Mouse (Mus musculus) forebrain, embryonic 10.5 days (tissue): Measurements from ENCODE around the gene Lime1. TPM values are rescaled to one million over a fixed set of nuclear protein-coding genes. Genes with fewer than 3 reads are reported as not detected.

Experiments used
- DNase-seq: peaks from one replicate; pipeline ENCODE4 v3.0.0-alpha.2; 2017; ENCODE audit warnings: low spot score; ENCODE audit errors: extremely low spot score
- H3K27ac ChIP-seq: fragments of 300-500 bp; sonication (generic); 2 replicates; pipeline ENCODE4 v1.5.1; 2016; ENCODE audit warnings: mild to moderate bottlenecking
- H3K27me3 ChIP-seq: fragments of 300-500 bp; sonication (generic); 2 replicates; pipeline ENCODE4 v1.6.1; 2016; ENCODE audit warnings: mild to moderate bottlenecking; ENCODE audit not compliant: poor library complexity, severe bottlenecking
- H3K36me3 ChIP-seq: fragments of 300-500 bp; sonication (generic); replicated peaks from 2 replicates; pipeline ENCODE4 v1.6.1; 2016; ENCODE audit warnings: mild to moderate bottlenecking, moderate library complexity
- H3K4me1 ChIP-seq: fragments of 300-500 bp; sonication (generic); 2 replicates; pipeline ENCODE4 v1.6.1; 2016
- H3K4me3 ChIP-seq: fragments of 300-500 bp; sonication (generic); 2 replicates; pipeline ENCODE4 v1.5.1; 2016; ENCODE audit warnings: mild to moderate bottlenecking, moderate library complexity
- H3K9me3 ChIP-seq: fragments of 300-500 bp; sonication (generic); 2 replicates; pipeline ENCODE4 v1.6.1; 2016; ENCODE audit warnings: mild to moderate bottlenecking, moderate library complexity
- WGBS: fragments of 180-500 bp; shearing (Covaris S2); methylation state at CpG from one replicate; pipeline ENCODE4 v1.1.7; 2016; 5-methylcytosine and 5-hydroxymethylcytosine counted together
- polyA plus RNA-seq: library from polyadenylated mRNA; unstranded; fragments of >200 nt; fragmentation: Nextera tagmentation; extraction: Ambion mirVana; gene quantifications from 2 replicates; pipeline ENCODE4 v1.2.1, GENCODE M21; 2016

Gene Lime1
- polyA plus RNA-seq, 1 experiment from 2014 or later = 29.8 TPM

DNA sequence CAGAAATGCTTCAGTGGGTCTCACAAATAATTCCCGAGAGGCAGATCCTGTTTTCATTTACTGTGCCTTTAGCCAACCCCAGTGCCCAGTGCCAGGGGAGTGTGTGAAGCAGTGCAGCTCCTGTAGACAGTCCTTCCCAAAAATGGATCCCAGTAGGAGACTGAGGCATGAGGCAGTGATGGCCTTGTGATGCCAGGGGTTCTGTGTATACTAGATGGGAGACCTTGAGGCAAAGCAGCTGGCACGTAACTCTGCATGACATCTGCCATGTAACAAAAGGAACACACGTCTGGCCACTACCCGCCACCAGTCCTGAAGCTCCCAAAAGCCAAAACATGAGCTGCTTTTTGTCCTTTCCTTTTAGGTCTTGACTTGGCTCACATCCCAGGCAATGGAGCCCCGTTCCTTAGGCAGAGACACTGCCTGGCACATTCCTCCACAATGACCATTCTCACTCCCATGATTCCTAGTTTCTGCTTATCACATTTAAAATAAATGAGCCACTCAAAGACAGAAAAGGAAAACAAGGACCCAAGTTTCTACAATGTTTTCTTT lies 17.4 kb downstream of the Lime1 start:
- DNase-seq = no peak

GRCm38 (mm10) chr2:181401497-181401896 lies 21.6 kb downstream of the Lime1 start:
- H3K27ac ChIP-seq = no peak overlapping the region
- 34% methylated on average over 1 of the region's 1 CpGs for WGBS

More for the DNA sequence above, 17.4 kb downstream of the Lime1 start:
- Histone ChIP-seq H3K36me3 (peaks cover 29% of the 10 kb centered on the region), H3K4me3 (no peak overlapping the region), H3K27me3 (no peaks in the 10 kb centered on the region), H3K9me3 (no peaks in the 10 kb centered on the region), H3K27ac (no peak overlapping the region), H3K4me1 (no peaks in the 10 kb centered on the region)
- 90% methylated on average over 5 of the region's 5 CpGs for WGBS

GRCm38 (mm10) chr2:181403722-181404121 lies 23.8 kb downstream of the Lime1 start:
- no peak for DNase-seq
- H3K36me3 ChIP-seq = peaks cover 10% of the 10 kb centered on the region; the same call in 1 of the 2 replicates
- WGBS = 89% methylated on average over 3 of the region's 3 CpGs

More at GRCm38 (mm10) chr2:181401497-181401896, 21.6 kb downstream of the Lime1 start:
- H3K36me3 ChIP-seq = 0 out of 2 replicates have a peak, but pooled peaks cover 4% of the 10 kb centered on the region
- H3K4me1 ChIP-seq = no peaks in the 10 kb centered on the region
- no peaks in the 10 kb centered on the region for H3K9me3 ChIP-seq
- H3K27me3 ChIP-seq = no peaks in the 10 kb centered on the region
- no peak overlapping the region for H3K4me3 ChIP-seq
- no peak for DNase-seq

GRCm38 (mm10) chr2:181409643-181410042 lies 29.8 kb downstream of the Lime1 start:
- peaks cover 12% of the 10 kb centered on the region for H3K4me1 ChIP-seq
- no peaks in the 10 kb centered on the region for H3K27me3 ChIP-seq
- no peaks in the 10 kb centered on the region for H3K9me3 ChIP-seq
- no peak for DNase-seq
- H3K36me3 ChIP-seq = peaks cover 23% of the 10 kb centered on the region; the same call in 1 of the 2 replicates
- no peak overlapping the region for H3K27ac ChIP-seq
- H3K4me3 ChIP-seq = no peak overlapping the region
- 86% methylated on average over 7 of the region's 7 CpGs for WGBS

More at GRCm38 (mm10) chr2:181403722-181404121, 23.8 kb downstream of the Lime1 start:
- no peak overlapping the region for H3K4me3 ChIP-seq
- no peaks in the 10 kb centered on the region; the same call in 1 of the 2 replicates for H3K4me1 ChIP-seq
- H3K9me3 ChIP-seq = no peaks in the 10 kb centered on the region
- H3K27ac ChIP-seq = no peak overlapping the region
- no peaks in the 10 kb centered on the region for H3K27me3 ChIP-seq

DNA sequence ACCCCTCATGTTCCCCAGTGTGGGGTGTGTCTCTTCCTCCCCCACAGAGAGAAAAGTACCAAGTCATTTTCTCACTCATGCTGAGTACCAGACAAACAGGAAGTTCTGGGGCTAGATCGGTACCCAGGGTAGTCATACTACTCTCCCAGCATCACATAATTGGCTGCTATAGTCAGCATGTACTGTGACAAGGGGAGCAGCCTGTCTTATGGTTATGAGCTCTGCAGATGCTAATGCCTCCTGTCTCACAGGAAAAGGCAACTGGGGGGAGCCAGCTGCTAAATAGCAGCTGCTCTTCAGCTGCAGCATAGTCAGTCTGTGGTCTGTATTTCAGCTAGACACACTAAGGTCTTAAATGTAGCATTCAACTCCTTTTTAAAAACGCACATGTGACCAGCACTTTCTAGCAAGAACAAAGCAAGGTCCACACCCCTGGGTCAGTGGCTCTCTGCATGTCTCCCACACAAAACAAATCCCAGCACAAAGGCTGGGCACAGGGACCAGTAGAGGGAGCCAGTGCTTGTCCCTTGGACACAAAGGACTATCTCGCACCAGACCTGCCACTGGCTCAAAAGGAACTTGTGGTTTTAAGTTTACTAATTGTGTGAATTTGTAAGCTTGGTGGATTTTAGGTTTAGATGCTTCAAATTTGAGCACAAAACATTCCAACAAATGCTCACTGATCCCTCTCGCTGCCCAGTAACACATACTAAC lies 31.0 kb downstream of the Lime1 start:
- H3K27ac ChIP-seq = peak overlapping the region; percentile 75
- peaks cover 23% of the 10 kb centered on the region; the same call in 1 of the 2 replicates for H3K36me3 ChIP-seq
- H3K4me3 ChIP-seq = no peak overlapping the region
- WGBS = 45% methylated on average over 4 of the region's 4 CpGs
- no peaks in the 10 kb centered on the region for H3K27me3 ChIP-seq
- peaks cover 12% of the 10 kb centered on the region for H3K4me1 ChIP-seq
- H3K9me3 ChIP-seq = no peaks in the 10 kb centered on the region
- DNase-seq = peak; percentile 67

- Histone ChIP-seq H3K27me3 (no peaks in the 10 kb centered on the region), H3K36me3 (peaks cover 17% of the 10 kb centered on the region; the same call in 1 of the 2 replicates), H3K4me1 (peaks cover 12% of the 10 kb centered on the region), H3K4me3 (no peak overlapping the region), H3K27ac (no peak overlapping the region), H3K9me3 (no peaks in the 10 kb centered on the region)
- 62% methylated on average over 2 of the region's 2 CpGs for WGBS
- no peak for DNase-seq
These were observed 33.3 kb downstream of the Lime1 start for GRCm38 (mm10) chr2:181413141-181413540.

GRCm38 (mm10) chr2:181415945-181416344 lies 36.1 kb downstream of the Lime1 start:
- Histone ChIP-seq H3K9me3 (no peaks in the 10 kb centered on the region), H3K4me1 (peaks cover 15% of the 10 kb centered on the region), H3K36me3 (peaks cover 7% of the 10 kb centered on the region; the same call in 1 of the 2 replicates), H3K4me3 (no peak overlapping the region), H3K27ac (no peak overlapping the region), H3K27me3 (no peaks in the 10 kb centered on the region)
- WGBS = 73% methylated on average over 3 of the region's 3 CpGs
- DNase-seq = no peak

DNA sequence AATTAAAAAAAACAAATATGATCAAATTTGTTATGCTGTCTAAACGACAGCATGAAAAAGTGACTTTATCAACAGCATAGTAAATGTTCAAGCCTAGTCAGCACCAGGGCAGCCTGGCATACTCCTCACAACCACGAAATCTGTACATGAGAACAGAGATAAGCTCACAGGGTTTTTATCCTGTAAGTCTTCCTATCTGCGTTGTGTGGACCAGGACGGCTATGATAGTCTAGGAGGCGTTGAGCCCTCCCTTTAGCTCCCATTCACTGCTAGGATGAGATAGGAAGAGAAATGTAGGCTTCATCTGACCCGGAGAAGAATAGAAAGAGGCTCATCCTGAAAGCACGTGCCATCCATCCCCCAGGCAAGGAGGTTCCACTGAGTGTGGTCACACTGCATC lies 39.5 kb downstream of the Lime1 start:
- peaks cover 27% of the 10 kb centered on the region for H3K36me3 ChIP-seq
- no peak overlapping the region for H3K4me3 ChIP-seq
- H3K27me3 ChIP-seq = no peaks in the 10 kb centered on the region
- no peak for DNase-seq
- WGBS = 86% methylated on average over 7 of the region's 7 CpGs
- H3K9me3 ChIP-seq = no peaks in the 10 kb centered on the region
- H3K27ac ChIP-seq = no peak overlapping the region
- H3K4me1 ChIP-seq = peaks cover 6% of the 10 kb centered on the region

GRCm38 (mm10) chr2:181420426-181420825 lies 40.5 kb downstream of the Lime1 start:
- Histone ChIP-seq H3K27me3 (no peaks in the 10 kb centered on the region), H3K9me3 (no peaks in the 10 kb centered on the region), H3K27ac (no peak overlapping the region), H3K36me3 (peaks cover 29% of the 10 kb centered on the region), H3K4me3 (no peak overlapping the region), H3K4me1 (peaks cover 6% of the 10 kb centered on the region)
- no peak for DNase-seq
- 90% methylated on average over 4 of the region's 4 CpGs for WGBS

- Histone ChIP-seq H3K36me3 (peaks cover 29% of the 10 kb centered on the region), H3K4me3 (no peak overlapping the region), H3K4me1 (peaks cover 6% of the 10 kb centered on the region), H3K27me3 (no peaks in the 10 kb centered on the region), H3K27ac (no peak overlapping the region), H3K9me3 (no peaks in the 10 kb centered on the region)
- 84% methylated on average over 4 of the region's 4 CpGs for WGBS
- no peak for DNase-seq
These were observed 41.2 kb downstream of the Lime1 start for GRCm38 (mm10) chr2:181420903-181421638.

- DNase-seq = no peak
- no peaks in the 10 kb centered on the region for H3K9me3 ChIP-seq
- peaks cover 3% of the 10 kb centered on the region for H3K4me1 ChIP-seq
- H3K27me3 ChIP-seq = no peaks in the 10 kb centered on the region
- no peak overlapping the region for H3K4me3 ChIP-seq
- WGBS = 96% methylated on average over 9 of the region's 9 CpGs
- no peak overlapping the region for H3K27ac ChIP-seq
- peaks cover 29% of the 10 kb centered on the region for H3K36me3 ChIP-seq
These were observed 44.0 kb downstream of the Lime1 start for GRCm38 (mm10) chr2:181423834-181424233.
